Mouse (Mus musculus) frontal cortex, postnatal 10 days (tissue): ENCODE data around the gene Rpp14.

ENCODE experiments used
- DNase-seq, 2 experiments: peaks; one replicate each; pipeline ENCODE4 v3.0.0; 2022; ENCODE audit warnings: low spot score in 2 of 2, mixed read lengths in 1 of 2

The Rpp14 gene

GRCm38 (mm10) chr14:8080165-8080679 lies at the start of gene Rpp14:
Gene Rpp14 (plus strand): TSS chr14:8080367.
- peak; percentile 90 to 93 for DNase-seq

GRCm38 (mm10) chr14:8030535-8030934 lies 49.6 kb upstream of the Rpp14 start:
- no peak for DNase-seq

GRCm38 (mm10) chr14:8032087-8032944 lies 47.9 kb upstream of the Rpp14 start:
- DNase-seq, result no peak

DNA sequence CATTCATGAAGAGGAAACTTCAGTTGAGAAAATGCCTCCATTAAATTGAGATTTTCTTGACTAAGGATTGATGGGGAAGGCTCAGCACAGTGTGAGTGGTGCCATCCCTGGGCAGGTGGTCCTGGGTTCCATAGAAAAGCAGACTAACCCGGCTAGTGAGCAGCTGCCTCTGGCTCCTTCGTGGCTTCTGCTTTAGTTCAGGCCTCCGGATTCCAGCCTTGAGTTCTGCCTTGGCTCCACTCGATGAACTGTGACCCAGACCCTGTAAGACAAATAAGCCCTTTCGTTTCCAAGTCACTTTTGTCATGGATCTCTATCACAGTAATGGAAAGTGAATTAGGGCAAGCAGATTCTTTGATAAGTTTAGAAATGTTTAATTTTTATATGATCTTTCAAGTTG lies 45.6 kb upstream of the Rpp14 start:
- no peak for DNase-seq

DNA sequence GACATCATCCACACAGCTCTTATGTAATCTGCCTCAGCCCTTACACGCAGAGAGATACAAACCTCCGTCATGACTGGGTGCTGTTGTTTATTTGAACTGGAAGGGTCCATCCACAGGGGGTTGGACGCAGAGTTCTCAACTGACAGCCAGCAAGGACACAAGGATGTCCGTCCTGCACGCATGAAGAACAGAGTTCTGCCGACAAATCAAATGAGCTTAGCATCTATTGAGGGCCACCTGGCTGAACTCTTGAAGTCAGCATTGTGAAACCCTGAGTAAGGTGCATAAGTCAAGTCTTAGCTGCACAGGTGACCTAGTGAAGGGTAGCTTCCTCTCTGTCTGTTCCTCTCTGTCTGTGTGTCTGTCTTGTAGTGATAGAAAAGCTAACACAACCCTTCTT lies 44.2 kb upstream of the Rpp14 start:
- no peak for DNase-seq

- DNase-seq, result no peak
Measured at GRCm38 (mm10) chr14:8036406-8036805, 43.8 kb upstream of the Rpp14 start.

DNA sequence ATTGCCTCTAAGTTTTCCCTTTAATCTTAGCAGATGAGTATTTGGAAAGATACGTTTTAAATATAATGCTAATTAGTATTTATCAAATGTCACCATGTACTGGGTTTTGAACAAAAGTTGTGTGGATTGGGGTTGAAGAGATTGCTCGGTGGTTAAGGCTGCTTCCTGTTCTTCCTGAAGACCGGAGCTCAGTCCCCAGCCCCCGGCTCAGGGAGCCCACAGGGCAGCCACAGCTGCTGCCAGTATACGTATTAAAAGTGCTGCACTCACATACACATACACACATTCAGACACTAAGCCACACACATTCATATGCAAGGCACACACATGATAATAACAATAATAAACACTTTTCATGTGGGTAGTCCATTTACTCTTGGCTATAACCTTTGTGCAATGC lies 42.0 kb upstream of the Rpp14 start:
- DNase-seq, result no peak

DNA sequence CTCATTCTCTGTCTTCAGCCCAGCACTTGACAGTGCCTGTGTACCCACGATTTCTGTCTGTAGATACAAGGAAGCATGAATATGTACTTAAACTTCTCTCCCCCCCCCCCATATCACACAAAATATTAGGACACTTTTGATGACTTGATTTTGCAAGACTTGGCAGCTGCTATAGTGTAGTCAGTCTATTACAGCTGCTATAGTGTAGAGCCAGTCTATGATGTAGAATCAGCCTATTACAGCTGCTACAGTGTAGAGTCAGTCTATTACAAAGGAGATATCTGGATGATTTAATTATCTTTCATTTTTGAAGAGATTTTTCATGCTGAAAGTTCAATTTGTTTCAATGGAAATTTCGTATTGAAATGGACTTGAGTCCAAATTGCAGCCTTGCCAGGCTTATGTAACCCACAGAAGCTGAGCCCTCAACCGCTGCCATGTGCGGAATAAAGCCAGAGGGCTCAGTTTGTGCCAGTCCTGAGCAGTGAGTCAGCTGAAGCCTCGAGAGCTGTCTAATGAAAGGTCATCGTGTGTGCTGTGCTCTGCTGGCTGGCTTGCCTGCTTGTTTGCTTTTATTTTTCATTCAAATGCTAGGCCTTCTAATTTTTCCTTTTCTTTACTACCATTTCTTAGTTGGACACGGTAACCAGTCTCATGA lies 41.2 kb upstream of the Rpp14 start:
- no peak for DNase-seq

- DNase-seq, result no peak
Measured at GRCm38 (mm10) chr14:8040179-8040578, 40.0 kb upstream of the Rpp14 start.

DNA sequence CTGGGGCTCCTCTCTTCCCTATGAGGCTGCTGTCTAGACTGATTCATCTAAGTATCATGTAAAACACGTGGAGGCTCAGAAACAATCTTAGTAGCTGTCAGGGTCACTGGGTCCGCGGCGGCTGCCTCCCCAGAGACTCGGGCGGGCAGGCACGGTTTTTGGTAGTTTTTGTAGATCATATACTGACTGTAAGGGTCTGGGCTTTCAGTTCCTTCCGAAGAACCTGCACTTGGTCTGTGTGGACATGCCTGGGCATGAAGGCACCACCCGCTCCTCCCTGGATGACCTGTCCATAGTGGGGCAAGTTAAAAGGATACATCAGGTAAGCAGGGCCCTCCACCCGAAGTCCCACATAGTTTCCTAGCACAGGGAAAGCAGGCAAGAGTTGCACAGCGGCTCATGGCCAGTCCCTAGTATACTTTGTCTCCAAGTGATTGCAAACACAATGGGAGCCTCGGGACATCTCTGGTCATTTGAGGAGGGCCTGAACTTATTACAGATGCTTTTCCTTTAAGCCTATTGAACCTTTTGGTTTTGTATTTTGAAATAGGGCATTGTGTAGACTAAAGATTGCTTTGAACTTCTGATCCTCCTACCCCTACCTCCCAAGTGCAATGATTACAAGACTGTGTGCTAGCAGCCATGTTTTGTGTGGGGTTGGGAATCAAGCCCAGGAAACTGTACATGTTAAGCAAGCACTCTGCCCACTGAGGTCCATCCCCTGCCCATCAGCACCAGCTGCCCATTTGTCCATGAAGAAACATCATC lies 39.1 kb upstream of the Rpp14 start:
- DNase-seq, result no peak

GRCm38 (mm10) chr14:8042120-8042519 lies 38.0 kb upstream of the Rpp14 start:
- no peak for DNase-seq

- no peak for DNase-seq
Measured at GRCm38 (mm10) chr14:8042577-8042976, 37.6 kb upstream of the Rpp14 start.

DNA sequence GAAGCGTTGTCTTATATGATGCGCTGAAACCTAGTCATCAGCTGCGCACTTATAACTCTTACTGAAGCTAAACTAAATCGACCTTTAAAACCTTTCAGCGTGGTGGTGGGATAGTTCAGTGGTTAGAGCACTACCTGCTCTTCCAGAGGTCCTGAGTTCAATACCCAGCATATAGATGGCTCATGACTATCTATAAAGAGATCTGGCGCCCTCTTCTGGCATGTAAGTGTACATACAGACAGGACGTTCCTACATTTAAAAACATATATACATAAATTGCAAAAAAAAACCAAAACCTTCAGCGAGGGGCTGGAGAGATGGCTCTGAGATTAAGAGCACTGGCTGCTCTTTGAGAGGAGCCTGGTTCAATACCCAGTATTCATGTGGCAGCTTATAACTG lies 35.8 kb upstream of the Rpp14 start:
- no peak for DNase-seq

GRCm38 (mm10) chr14:8044786-8045185 lies 35.4 kb upstream of the Rpp14 start:
- DNase-seq, result no peak

DNA sequence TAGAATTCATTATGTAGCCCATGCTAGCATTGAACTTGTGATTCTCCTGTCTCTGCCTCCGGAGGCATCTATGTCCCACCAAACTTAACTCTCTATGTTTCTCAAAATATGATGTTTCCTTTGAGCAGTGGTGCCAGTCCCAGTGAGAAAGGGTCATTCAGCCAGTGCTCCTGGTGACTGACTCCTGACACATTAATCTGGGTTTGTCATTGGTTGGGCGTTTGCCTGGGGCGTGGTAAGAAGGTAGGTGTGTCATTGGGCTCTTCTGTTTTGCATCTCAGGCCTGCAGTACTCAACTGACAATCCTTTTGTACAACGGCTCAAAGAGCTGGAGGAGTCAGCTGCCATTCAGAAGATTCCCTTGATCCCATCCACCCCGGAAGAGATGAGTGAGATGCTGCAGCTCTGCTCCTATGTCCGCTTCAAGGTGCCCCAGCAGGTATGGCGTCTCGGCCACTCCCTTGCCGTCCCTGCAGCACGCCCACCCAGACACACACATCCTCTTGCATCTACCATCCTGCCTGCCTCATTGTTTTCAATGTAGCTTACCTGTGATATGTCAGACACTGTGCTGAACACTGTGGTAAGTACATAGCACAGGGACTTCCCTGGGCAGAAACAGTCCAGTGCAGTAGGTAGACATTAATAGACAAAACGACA lies 34.9 kb upstream of the Rpp14 start:
- DNase-seq, result no peak

GRCm38 (mm10) chr14:8046839-8047238 lies 33.3 kb upstream of the Rpp14 start:
- DNase-seq, result no peak

DNA sequence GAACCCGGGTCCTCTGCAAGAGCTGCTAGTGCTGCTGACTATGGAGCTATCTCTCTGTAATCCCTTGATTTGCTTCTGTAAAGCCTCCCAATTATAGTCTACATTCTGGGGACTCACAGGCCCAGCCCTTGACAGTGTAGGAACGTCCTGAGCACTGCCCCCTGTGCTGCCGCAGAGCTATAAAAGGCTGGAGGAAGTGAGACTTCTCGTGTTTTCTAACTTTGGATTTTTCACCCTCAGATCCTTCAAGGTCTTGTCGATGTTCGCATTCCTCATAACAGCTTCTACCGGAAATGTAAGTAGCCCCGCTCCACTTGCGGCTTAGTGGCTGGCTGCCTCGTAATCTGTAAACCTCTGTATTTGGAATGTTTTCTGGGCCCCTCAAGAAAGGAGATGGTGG lies 30.8 kb upstream of the Rpp14 start:
- DNase-seq, result no peak

DNA sequence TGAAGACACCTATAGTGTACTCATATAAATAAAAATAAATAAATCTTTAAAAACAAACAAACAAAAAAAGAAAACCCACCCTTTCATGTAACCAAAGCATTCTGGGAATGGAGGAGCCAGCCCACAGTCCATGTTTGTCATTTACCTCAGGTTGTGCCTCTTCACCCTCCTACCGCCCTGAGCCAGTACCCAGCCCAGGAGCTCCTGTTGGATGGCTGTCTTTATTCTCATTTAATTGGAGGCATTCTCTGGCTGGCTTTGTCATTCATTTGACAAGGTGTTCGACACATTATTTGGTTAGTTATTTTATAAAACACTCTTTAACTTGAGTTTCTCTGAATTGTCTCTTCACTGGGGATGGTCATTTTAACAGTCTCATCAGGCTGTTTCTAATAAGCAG lies 28.3 kb upstream of the Rpp14 start:
- no peak for DNase-seq

- no peak for DNase-seq
Measured at GRCm38 (mm10) chr14:8052661-8053060, 27.5 kb upstream of the Rpp14 start.

DNA sequence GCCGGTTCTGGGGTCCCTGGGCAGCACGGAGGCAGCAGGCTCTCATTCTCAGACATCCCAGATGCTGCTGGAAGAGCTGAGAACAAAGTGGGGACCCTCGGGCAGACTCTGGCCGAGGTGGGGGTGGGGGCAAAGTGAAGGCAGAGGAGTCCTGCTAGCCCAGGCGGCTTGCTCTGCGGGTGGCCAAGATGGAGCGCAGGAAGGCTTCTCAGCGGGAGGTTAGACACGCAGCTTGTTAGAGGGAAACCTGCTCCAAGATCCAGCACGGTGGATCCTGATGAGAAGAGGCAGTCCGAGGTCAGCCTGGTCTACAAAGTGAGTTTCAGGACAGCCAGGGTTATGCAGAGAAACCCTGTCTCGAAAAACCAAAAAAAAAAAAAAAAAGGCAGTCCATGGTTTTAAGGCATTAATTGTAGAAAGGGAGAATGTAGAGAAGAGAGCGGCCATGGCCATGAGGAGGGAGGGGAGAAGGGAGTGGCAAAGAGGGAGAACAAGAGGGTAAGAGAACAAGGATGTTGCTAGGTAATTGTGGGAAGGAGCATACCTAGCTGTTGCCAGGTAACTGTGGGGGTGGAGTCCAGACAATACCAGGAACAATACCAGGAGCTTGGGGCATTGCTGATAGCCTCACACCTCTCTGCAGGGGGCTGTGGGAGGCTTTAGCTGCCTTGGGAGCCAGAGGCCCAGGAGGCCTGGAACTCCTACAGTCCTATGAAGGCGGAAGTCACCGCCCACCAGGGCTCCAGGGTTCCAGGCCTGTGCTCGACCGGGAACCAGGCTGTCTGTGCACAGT lies 25.7 kb upstream of the Rpp14 start:
- DNase-seq, result no peak

DNA sequence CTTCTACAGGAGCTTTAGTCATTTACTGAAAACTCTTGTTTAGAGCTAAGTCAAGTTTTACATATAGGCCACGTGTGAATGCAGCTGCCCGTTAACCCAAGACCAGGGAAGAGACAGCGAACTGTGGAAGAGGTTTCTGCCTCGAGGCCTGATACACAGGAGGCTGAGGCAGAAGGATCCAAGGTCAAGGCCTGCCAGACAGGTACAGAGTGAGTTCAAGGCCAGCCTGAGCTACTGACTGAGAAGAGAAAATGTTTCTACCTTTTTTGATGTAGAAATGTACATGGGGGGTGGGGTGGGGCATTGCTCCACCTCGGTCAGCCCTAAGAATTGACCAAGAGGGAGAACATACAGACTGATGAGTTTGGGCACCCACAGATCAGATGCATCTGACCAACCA lies 24.1 kb upstream of the Rpp14 start:
- no peak for DNase-seq
